Mouse (Mus musculus) monocyte, adult 5-6 weeks (primary cell): Measurements from ENCODE around the gene Tbc1d13. TPM values are rescaled to one million over a fixed set of nuclear protein-coding genes. Genes with fewer than 3 reads are reported as not detected.

Source experiments
- total RNA-seq: library from RNA; stranded (forward); fragments of 200-1000, 200-491, 200-594 nt; gene quantifications from 3 replicates; pipeline ENCODE4 v1.2.3, GENCODE M21; 2017

The Tbc1d13 gene
- total RNA-seq, 1 experiment from 2014 or later, result 54.8 TPM

Other genes starting within 250 kb of the Tbc1d13 start
- gene Odf2, start 244.5 kb upstream of the Tbc1d13 start, total RNA-seq, result 76.9 to 105 TPM (median 89.7 TPM) in 3 replicates
- 62.8 to 92.3 TPM (median 86.3 TPM) in 3 replicates for gene Gle1, start 198.3 kb upstream of the Tbc1d13 start, total RNA-seq
- 296 to 354 TPM (median 326 TPM) in 3 replicates for gene Sptan1, start 168.2 kb upstream of the Tbc1d13 start, total RNA-seq
- gene Wdr34, start 84.9 kb upstream of the Tbc1d13 start, total RNA-seq, result not detected in 3 replicates
- 427 to 462 TPM (median 441 TPM) in 3 replicates for gene Set, start 76.4 kb upstream of the Tbc1d13 start, total RNA-seq
- 0.38 to 1.1 TPM (median 0.39 TPM) in 3 replicates for gene Pkn3, start 56.1 kb upstream of the Tbc1d13 start, total RNA-seq
- 2.6 to 7.1 TPM (median 6.6 TPM) in 3 replicates for gene Zdhhc12, start 40.1 kb upstream of the Tbc1d13 start, total RNA-seq
- 10.0 to 26.5 TPM (median 12.6 TPM) in 3 replicates for gene Zer1, start 9.2 kb upstream of the Tbc1d13 start, total RNA-seq
- gene Endog, start 37.7 kb downstream of the Tbc1d13 start, total RNA-seq, result 2.9 to 7.7 TPM (median 3.3 TPM) in 3 replicates
- gene Spout1, start 44.7 kb downstream of the Tbc1d13 start, total RNA-seq, result 5.2 to 12.6 TPM (median 8.4 TPM) in 3 replicates
- gene Kyat1, start 72.1 kb downstream of the Tbc1d13 start, total RNA-seq, result 1.2 to 4.5 TPM (median 2.9 TPM) in 3 replicates
- 8.1 to 13.5 TPM (median 9.8 TPM) in 3 replicates for gene Lrrc8a, start 104.0 kb downstream of the Tbc1d13 start, total RNA-seq
- gene Gm28035, start 106.8 kb downstream of the Tbc1d13 start, total RNA-seq, result 1.8 to 2.0 TPM in 2 of 3 replicates, not detected in the other
- 1.2 to 4.2 TPM (median 1.2 TPM) in 3 replicates for gene Phyhd1, start 132.5 kb downstream of the Tbc1d13 start, total RNA-seq
- not detected in 3 replicates for gene Gm28038, start 147.3 kb downstream of the Tbc1d13 start, total RNA-seq
- 9.3 to 14.3 TPM (median 11.0 TPM) in 3 replicates for gene Dolk, start 152.6 kb downstream of the Tbc1d13 start, total RNA-seq
- gene Nup188, start 152.7 kb downstream of the Tbc1d13 start, total RNA-seq, result 13.8 to 16.5 TPM (median 16.0 TPM) in 3 replicates
- 34.7 to 65.9 TPM (median 40.3 TPM) in 3 replicates for gene Sh3glb2, start 225.6 kb downstream of the Tbc1d13 start, total RNA-seq
- 6.9 to 14.1 TPM in 2 of 3 replicates, not detected in the other for gene Miga2, start 230.5 kb downstream of the Tbc1d13 start, total RNA-seq